Comparison of ENCODE assay signal across 8 mouse cellular contexts in the genomic region with DNA sequence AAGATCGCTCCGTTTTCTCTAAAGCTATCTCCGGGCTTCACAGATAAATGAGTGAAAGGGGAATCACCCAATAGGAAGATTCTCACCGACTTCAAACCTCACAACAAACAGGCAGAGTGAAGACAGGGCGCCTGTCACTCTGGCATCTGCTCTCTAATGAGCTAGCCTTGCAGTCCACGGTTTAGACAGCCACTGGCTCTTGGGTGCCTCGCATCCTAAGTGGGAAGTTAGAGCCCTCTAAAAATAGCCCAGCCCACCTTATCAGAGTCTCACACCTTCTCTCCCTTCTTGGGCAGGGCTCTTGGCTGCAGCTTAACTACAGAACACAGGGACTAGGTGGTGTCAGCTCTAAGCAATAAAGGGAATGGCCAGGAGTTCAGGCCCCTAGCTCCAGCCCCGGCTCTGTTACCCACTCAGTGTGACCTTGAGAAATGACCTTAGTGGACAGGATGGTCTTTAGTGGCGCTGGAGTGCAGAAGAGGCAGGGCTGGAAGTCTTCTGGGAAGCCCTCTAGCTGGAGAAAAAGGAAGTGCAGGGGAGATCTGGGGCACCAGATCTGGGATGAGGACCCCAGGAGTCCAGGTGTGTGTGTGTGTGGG. TPM values are rescaled to one million over a fixed set of nuclear protein-coding genes. Genes with fewer than 3 reads are reported as not detected.
A peak's percentile ranks its signal among the peaks of the same experiment; 100 is the strongest.
DNase-seq lines count a peak whose midpoint lies in the region; ATAC-seq lines count a peak whose summit lies in the region.

No protein-coding gene starts in this region.

- no peak overlapping the region for H3K9ac ChIP-seq in lung, embryonic 15.5 days
- no peak overlapping the region for H3K9ac ChIP-seq in intestine, embryonic 15.5 days

- no peak overlapping the region for H3K27ac ChIP-seq in lung, embryonic 15.5 days
- H3K27ac ChIP-seq in embryonic facial prominence, embryonic 10.5 days (replicated peaks) = no peak overlapping the region
- no peak overlapping the region for H3K27ac ChIP-seq in intestine, embryonic 15.5 days

- 11% methylated on average over 9 of the region's 9 CpGs for WGBS in lung, embryonic 15.5 days
- 22% methylated on average over 9 of the region's 9 CpGs for WGBS in embryonic facial prominence, embryonic 10.5 days
- 8% methylated on average over 9 of the region's 9 CpGs for WGBS in intestine, embryonic 15.5 days

- DNase-seq in lung, postnatal 36 days = no peak
- DNase-seq in brain, adult 2 months (ENCODE audit: low read depth, low spot score) = peak; percentile 87
- DNase-seq in embryonic facial prominence, embryonic 10.5 days (ENCODE audit: low spot score) = peak; percentile 41
- DNase-seq in urinary bladder, postnatal 14 days (ENCODE audit: low spot score) = no peak
- DNase-seq in gastrocnemius, postnatal 14 days = no peak

- peaks cover 35% of the 10 kb centered on the region for H3K27me3 ChIP-seq in lung, embryonic 15.5 days
- H3K27me3 ChIP-seq in embryonic facial prominence, embryonic 10.5 days (replicated peaks; ENCODE audit: low read depth, poor library complexity, severe bottlenecking) = peaks cover 73% of the 10 kb centered on the region
- H3K27me3 ChIP-seq in intestine, embryonic 15.5 days (replicated peaks) = peaks cover 38% of the 10 kb centered on the region

- no peaks in the 10 kb centered on the region for H3K36me3 ChIP-seq in lung, embryonic 15.5 days
- no peaks in the 10 kb centered on the region for H3K36me3 ChIP-seq in embryonic facial prominence, embryonic 10.5 days (replicated peaks)
- no peaks in the 10 kb centered on the region for H3K36me3 ChIP-seq in intestine, embryonic 15.5 days

- ATAC-seq in lung, embryonic 15.5 days (ENCODE audit: borderline replicate concordance, extremely low read depth, low FRiP score, low TSS enrichment) = peak; percentile 52; the same call in 1 of the 2 replicates
- peak; percentile 55 for ATAC-seq in intestine, embryonic 15.5 days
- ATAC-seq in megakaryocyte-erythroid progenitor cell, adult 5-6 weeks (replicated peaks; ENCODE audit: low FRiP score, low TSS enrichment, poor library complexity, severe bottlenecking) = peak; percentile 93

- peak overlapping the region; percentile 16; the same call in 1 of the 2 replicates for H3K4me2 ChIP-seq in lung, embryonic 15.5 days
- no peak overlapping the region; the same call in 1 of the 2 replicates for H3K4me2 ChIP-seq in intestine, embryonic 15.5 days (replicated peaks)

- no peaks in the 10 kb centered on the region for H3K9me3 ChIP-seq in lung, embryonic 15.5 days
- no peaks in the 10 kb centered on the region for H3K9me3 ChIP-seq in embryonic facial prominence, embryonic 10.5 days
- no peaks in the 10 kb centered on the region for H3K9me3 ChIP-seq in intestine, embryonic 15.5 days

- intact Hi-C loops in gastrocnemius, postnatal 14 days (cut with DNase I; ENCODE audit: low total_unique reads) = no loop called here

- no peak overlapping the region for H3K4me3 ChIP-seq in lung, embryonic 15.5 days
- H3K4me3 ChIP-seq in embryonic facial prominence, embryonic 10.5 days = no peak overlapping the region; the same call in 1 of the 2 replicates
- no peak overlapping the region for H3K4me3 ChIP-seq in intestine, embryonic 15.5 days (replicated peaks)

- H3K4me1 ChIP-seq in lung, embryonic 15.5 days = peaks cover 29% of the 10 kb centered on the region
- peaks cover 36% of the 10 kb centered on the region for H3K4me1 ChIP-seq in embryonic facial prominence, embryonic 10.5 days
- peaks cover 20% of the 10 kb centered on the region; the same call in 1 of the 2 replicates for H3K4me1 ChIP-seq in intestine, embryonic 15.5 days (replicated peaks)

RNA-seq across cellular contexts. Expression of a gene that starts 2.0 kb away (rescaled TPM):
- 7.2 and 10.0 TPM in 2 replicates for polyA plus RNA-seq in lung, embryonic 15.5 days (2015; fragmentation: Nextera tagmentation; extraction: Ambion mirVana)
- 2.8 and 3.0 TPM in 2 replicates for polyA plus RNA-seq in embryonic facial prominence, embryonic 10.5 days (2016; fragmentation: Nextera tagmentation; extraction: Ambion mirVana)
- polyA plus RNA-seq in intestine, embryonic 15.5 days (2015; fragmentation: Nextera tagmentation; extraction: Ambion mirVana) = 3.2 and 3.3 TPM in 2 replicates
- 0.39 and 0.40 TPM in 2 replicates for total RNA-seq in megakaryocyte-erythroid progenitor cell, adult 5-6 weeks (2014; fragmentation: Nextera tagmentation)
- 1.3 TPM in 1 of 2 replicates, not detected in the other for total RNA-seq in megakaryocyte-erythroid progenitor cell, adult 5-6 weeks (2017)
- total RNA-seq in gastrocnemius, postnatal 14 days (2021) = 100 to 1,000 TPM; 228 TPM

Comparison
In these comparisons a context has a peak if more than half of its experiments do, and no peak if none do; other contexts are left out.
1. DNase-seq: peak in brain, adult 2 months (single experiment) and embryonic facial prominence, embryonic 10.5 days (single experiment); none in lung, postnatal 36 days (single experiment), urinary bladder, postnatal 14 days (single experiment) and gastrocnemius, postnatal 14 days (single experiment).
2. Peak in every context shown above with its lines, with median percentiles within 50 percentile points of each other: ATAC-seq.